Mouse (Mus musculus): ENCODE measurements around the gene Kank1. TPM values are rescaled to one million over a fixed set of nuclear protein-coding genes. Genes with fewer than 3 reads are reported as not detected.

Gene Kank1
- polyA plus RNA-seq, 1 experiment from 2014 or later: 19.6 TPM

- H3K4me1 ChIP-seq: peaks cover 38% of the 10 kb centered on the region
- no peak for DNase-seq (ENCODE audit: extremely low spot score, low spot score)
- WGBS: 21% methylated on average over 10 of the region's 10 CpGs
- H3K4me3 ChIP-seq: peak overlapping the region; percentile 55
- H3K27ac ChIP-seq: peak overlapping the region; percentile 84
- peaks cover 34% of the 10 kb centered on the region for H3K36me3 ChIP-seq (replicated peaks)
- H3K27me3 ChIP-seq (ENCODE audit: poor library complexity, severe bottlenecking): peaks cover 43% of the 10 kb centered on the region
- 0 out of 2 replicates have a peak, but pooled peaks cover 4% of the 10 kb centered on the region for H3K9me3 ChIP-seq
Measured at GRCm38 (mm10) chr19:25407185-25407886, 170.6 kb downstream of the Kank1 start.

DNA sequence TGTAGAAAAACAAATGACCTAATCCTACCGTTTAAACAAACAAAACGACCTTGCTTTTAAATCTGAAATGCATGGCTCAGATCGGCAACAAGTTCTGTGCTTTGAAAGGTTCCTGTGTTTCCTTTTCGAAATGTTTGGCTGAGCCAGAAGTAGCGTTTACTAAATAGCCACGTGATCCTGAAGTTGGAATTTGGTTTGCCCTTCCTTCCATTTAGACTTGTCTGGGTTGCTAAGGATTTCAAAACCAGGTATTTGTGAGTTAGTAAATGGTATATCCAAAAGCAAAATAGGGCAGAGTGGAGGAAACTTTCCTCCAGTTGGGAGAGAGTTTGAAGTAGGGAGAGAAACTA, 171.1 kb downstream of the Kank1 start:
- Histone ChIP-seq H3K27ac (peak overlapping the region; percentile 84; the same call in 1 of the 2 replicates), H3K4me3 (no peak overlapping the region), H3K27me3 (ENCODE audit: poor library complexity, severe bottlenecking) (peaks cover 38% of the 10 kb centered on the region), H3K36me3 (replicated peaks) (peaks cover 36% of the 10 kb centered on the region), H3K4me1 (peaks cover 32% of the 10 kb centered on the region), H3K9me3 (0 out of 2 replicates have a peak, but pooled peaks cover 4% of the 10 kb centered on the region)
- 44% methylated on average over 6 of the region's 6 CpGs for WGBS
- DNase-seq (ENCODE audit: extremely low spot score, low spot score): no peak

DNA sequence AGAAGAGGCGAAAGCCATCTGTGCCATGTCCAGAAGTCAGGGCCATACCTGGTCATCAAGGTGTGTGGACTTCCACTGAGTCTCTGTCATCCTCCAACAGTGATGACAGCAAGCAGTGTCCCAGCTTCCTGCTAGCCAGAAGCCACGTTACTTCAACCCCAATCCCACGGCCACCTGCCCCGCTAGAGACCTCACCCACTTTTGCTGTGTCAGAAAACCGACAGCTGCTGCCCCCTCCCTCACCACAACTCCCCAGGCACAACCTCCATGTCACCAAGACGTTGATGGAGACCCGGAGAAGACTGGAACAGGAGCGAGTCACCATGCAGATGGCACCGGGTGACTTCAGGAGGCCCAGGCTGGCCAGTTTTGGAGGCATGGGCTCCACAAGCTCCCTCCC, 172.5 kb downstream of the Kank1 start:
- H3K9me3 ChIP-seq: 0 out of 2 replicates have a peak, but pooled peaks cover 4% of the 10 kb centered on the region
- WGBS: 96% methylated on average over 9 of the region's 9 CpGs
- no peak overlapping the region for H3K4me3 ChIP-seq
- peaks cover 30% of the 10 kb centered on the region for H3K4me1 ChIP-seq
- H3K27ac ChIP-seq: no peak overlapping the region
- DNase-seq (ENCODE audit: extremely low spot score, low spot score): no peak
- H3K27me3 ChIP-seq (ENCODE audit: poor library complexity, severe bottlenecking): peaks cover 26% of the 10 kb centered on the region
- peaks cover 36% of the 10 kb centered on the region for H3K36me3 ChIP-seq (replicated peaks)

DNA sequence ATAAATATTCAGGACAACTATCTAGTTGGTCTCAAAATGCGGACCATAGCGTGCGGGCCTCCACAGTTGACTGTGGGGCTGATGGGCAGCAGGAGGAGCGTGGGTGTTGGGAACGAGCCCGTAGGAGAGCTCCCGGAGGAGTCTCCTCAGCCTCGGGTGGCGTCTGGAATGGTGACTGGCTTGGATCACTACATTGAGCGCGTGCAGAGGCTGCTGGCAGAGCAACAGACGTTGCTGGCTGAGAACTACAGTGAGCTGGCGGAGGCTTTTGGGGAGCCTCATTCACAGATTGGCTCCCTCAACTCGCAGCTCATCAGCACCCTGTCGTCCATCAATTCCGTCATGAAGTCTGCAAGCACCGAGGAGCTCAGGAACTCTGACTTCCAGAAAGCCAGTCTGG, 174.6 kb downstream of the Kank1 start:
- Histone ChIP-seq H3K27ac (no peak overlapping the region), H3K4me3 (no peak overlapping the region), H3K27me3 (ENCODE audit: poor library complexity, severe bottlenecking) (peaks cover 13% of the 10 kb centered on the region), H3K36me3 (replicated peaks) (peaks cover 36% of the 10 kb centered on the region), H3K4me1 (peaks cover 33% of the 10 kb centered on the region), H3K9me3 (0 out of 2 replicates have a peak, but pooled peaks cover 4% of the 10 kb centered on the region)
- WGBS: 91% methylated on average over 17 of the region's 17 CpGs
- no peak for DNase-seq (ENCODE audit: extremely low spot score, low spot score)

DNA sequence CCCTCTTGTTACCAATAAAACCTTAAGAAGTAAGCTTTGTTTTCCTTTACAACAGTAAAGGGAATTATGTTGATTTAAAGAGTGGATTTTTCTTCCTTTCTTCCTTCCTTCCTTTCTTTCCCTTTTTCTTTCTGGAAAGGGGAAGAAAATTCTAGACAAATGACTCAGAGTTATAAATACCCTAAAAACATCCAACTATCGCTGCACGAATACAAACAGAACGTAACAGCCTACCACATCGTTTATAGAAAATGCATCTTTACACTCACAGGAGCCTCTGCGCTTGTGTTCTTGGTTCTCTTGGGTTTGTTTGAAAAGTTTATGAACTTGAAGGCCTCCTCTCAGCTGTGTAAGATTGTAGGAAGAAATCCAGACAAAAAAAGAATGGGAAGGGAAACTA, 178.7 kb downstream of the Kank1 start:
- Histone ChIP-seq H3K4me3 (no peak overlapping the region), H3K36me3 (replicated peaks) (peaks cover 21% of the 10 kb centered on the region), H3K9me3 (no peaks in the 10 kb centered on the region), H3K4me1 (peaks cover 21% of the 10 kb centered on the region), H3K27ac (no peak overlapping the region), H3K27me3 (ENCODE audit: poor library complexity, severe bottlenecking) (no peaks in the 10 kb centered on the region)
- DNase-seq (ENCODE audit: extremely low spot score, low spot score): no peak
- 90% methylated on average over 5 of the region's 5 CpGs for WGBS

DNA sequence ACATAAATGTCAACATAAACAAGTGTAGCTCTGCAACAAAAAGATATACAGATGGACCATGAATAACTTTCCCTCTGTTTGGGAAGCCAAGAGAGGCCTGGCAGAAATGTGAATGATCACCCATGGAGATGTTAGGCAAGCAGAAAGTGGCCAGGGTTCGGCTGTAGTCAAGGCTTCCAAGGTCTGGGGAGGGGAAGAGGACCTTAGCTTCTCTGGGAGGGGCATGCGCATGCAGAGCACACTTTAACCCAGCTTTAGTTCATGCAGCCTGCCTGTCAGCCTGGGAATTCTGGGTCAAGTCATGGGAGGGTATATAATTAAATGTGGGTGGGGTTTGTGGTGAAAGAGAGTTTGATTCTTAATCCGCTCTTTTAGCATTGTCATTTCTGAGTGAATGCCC, 180.9 kb downstream of the Kank1 start:
- no peaks in the 10 kb centered on the region for H3K27me3 ChIP-seq (ENCODE audit: poor library complexity, severe bottlenecking)
- H3K4me3 ChIP-seq: no peak overlapping the region
- H3K27ac ChIP-seq: no peak overlapping the region
- 74% methylated on average over 3 of the region's 3 CpGs for WGBS
- peaks cover 6% of the 10 kb centered on the region; the same call in 1 of the 2 replicates for H3K36me3 ChIP-seq (replicated peaks)
- no peak for DNase-seq (ENCODE audit: extremely low spot score, low spot score)
- H3K9me3 ChIP-seq: no peaks in the 10 kb centered on the region
- peaks cover 21% of the 10 kb centered on the region for H3K4me1 ChIP-seq

DNA sequence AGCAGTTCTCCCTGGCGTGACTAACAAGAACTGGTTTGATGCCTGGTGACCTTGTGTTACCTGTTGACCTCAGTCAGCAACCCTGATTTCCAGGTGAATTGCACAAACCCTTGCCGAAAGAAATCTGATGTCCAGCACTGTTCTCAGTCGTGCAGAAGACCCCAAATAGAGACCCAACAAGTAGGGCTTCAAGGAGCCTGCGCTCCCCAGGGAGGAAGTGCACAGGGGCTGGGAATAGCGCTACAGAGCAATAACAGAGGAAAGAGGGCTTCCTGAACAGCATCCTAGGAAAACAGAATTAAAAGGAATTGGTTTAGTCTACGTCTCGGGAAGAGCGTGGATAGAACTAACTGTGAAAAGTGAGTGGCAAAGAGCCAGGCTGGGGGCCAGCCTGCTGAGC, 183.2 kb downstream of the Kank1 start:
- Histone ChIP-seq H3K9me3 (no peaks in the 10 kb centered on the region), H3K27ac (no peak overlapping the region), H3K4me3 (no peak overlapping the region), H3K27me3 (ENCODE audit: poor library complexity, severe bottlenecking) (no peaks in the 10 kb centered on the region), H3K36me3 (replicated peaks) (peaks cover 25% of the 10 kb centered on the region), H3K4me1 (peaks cover 20% of the 10 kb centered on the region)
- 88% methylated on average over 8 of the region's 8 CpGs for WGBS
- no peak for DNase-seq (ENCODE audit: extremely low spot score, low spot score)

- Histone ChIP-seq H3K4me1 (peaks cover 10% of the 10 kb centered on the region), H3K9me3 (no peaks in the 10 kb centered on the region), H3K27me3 (ENCODE audit: poor library complexity, severe bottlenecking) (no peaks in the 10 kb centered on the region), H3K27ac (no peak overlapping the region), H3K4me3 (no peak overlapping the region), H3K36me3 (replicated peaks) (peaks cover 41% of the 10 kb centered on the region)
- WGBS: 88% methylated on average over 7 of the region's 7 CpGs
- DNase-seq (ENCODE audit: extremely low spot score, low spot score): no peak
Measured at GRCm38 (mm10) chr19:25422096-25422495, 185.3 kb downstream of the Kank1 start.

- 88% methylated on average over 5 of the region's 5 CpGs for WGBS
- Histone ChIP-seq H3K36me3 (replicated peaks) (peaks cover 52% of the 10 kb centered on the region), H3K9me3 (no peaks in the 10 kb centered on the region), H3K4me3 (no peak overlapping the region), H3K4me1 (no peaks in the 10 kb centered on the region), H3K27me3 (ENCODE audit: poor library complexity, severe bottlenecking) (no peaks in the 10 kb centered on the region), H3K27ac (no peak overlapping the region)
- DNase-seq (ENCODE audit: extremely low spot score, low spot score): no peak
Measured at GRCm38 (mm10) chr19:25423371-25423770, 186.6 kb downstream of the Kank1 start.

GRCm38 (mm10) chr19:25426431-25426830, 189.7 kb downstream of the Kank1 start:
- no peak for DNase-seq (ENCODE audit: extremely low spot score, low spot score)
- 91% methylated on average over 5 of the region's 5 CpGs for WGBS

GRCm38 (mm10) chr19:25427886-25428285, 191.1 kb downstream of the Kank1 start:
- Histone ChIP-seq H3K27ac (no peak overlapping the region), H3K4me1 (peaks cover 6% of the 10 kb centered on the region; the same call in 1 of the 2 replicates), H3K9me3 (no peaks in the 10 kb centered on the region), H3K36me3 (replicated peaks) (peaks cover 87% of the 10 kb centered on the region), H3K27me3 (ENCODE audit: poor library complexity, severe bottlenecking) (no peaks in the 10 kb centered on the region), H3K4me3 (no peak overlapping the region)
- 97% methylated on average over 17 of the region's 17 CpGs for WGBS
- no peak for DNase-seq (ENCODE audit: extremely low spot score, low spot score)

More at GRCm38 (mm10) chr19:25426431-25426830, 189.7 kb downstream of the Kank1 start:
- Histone ChIP-seq H3K9me3 (no peaks in the 10 kb centered on the region), H3K4me1 (no peaks in the 10 kb centered on the region; the same call in 1 of the 2 replicates), H3K27me3 (ENCODE audit: poor library complexity, severe bottlenecking) (no peaks in the 10 kb centered on the region), H3K4me3 (no peak overlapping the region), H3K27ac (no peak overlapping the region), H3K36me3 (replicated peaks) (peaks cover 81% of the 10 kb centered on the region)

DNA sequence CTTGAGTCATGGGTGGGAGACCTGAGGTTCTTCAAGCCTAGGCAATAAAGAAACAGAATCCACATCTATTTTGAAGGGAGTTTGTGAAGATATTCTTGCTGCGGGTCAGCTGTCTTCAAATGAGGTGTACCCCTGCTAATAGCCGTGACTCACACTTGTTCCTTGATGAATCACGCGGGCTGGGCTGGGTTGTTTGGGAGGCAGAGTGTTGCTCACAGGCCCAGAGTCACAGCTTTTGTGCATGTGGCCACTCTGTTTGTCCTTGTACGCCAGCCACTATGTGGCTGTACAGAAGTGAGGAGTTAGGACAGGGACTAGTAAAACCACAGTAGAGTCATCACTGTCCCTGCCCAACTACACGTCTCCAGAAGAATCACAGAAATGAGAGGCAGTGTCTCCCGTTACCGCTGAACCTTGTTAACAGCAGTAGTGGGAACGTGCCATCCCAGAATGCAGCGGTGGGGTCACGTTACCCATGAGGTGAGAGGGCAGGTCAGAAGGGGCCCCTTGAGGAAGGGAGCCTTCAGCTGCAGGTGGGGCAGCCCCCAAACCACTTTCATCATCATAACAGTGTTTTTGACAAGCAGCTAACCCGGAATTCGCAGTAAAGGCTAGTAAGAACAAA, 191.7 kb downstream of the Kank1 start:
- Histone ChIP-seq H3K4me1 (peaks cover 6% of the 10 kb centered on the region; the same call in 1 of the 2 replicates), H3K27me3 (ENCODE audit: poor library complexity, severe bottlenecking) (no peaks in the 10 kb centered on the region), H3K27ac (no peak overlapping the region), H3K9me3 (no peaks in the 10 kb centered on the region), H3K4me3 (no peak overlapping the region), H3K36me3 (replicated peaks) (peaks cover 87% of the 10 kb centered on the region)
- WGBS: 90% methylated on average over 13 of the region's 13 CpGs
- DNase-seq (ENCODE audit: extremely low spot score, low spot score): no peak

DNA sequence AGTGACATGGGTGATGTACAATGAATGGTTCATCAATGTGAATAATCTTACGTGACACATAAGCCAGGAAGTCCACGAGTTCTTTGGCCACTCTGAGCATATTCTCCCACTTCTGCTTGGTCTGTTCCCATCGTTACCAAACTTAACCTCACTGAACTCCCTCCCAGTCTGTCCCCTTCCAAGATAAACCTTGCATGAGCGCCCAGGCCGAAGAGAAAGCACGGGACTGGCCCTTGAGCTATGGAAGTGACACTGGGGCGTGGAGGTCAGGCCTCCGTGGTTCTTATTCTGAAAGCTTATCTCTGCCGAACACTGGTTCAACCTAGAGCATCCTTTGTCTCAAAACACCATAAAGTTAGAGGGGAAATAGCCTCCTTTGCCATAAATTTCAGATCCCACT, 194.7 kb downstream of the Kank1 start:
- Histone ChIP-seq H3K27me3 (ENCODE audit: poor library complexity, severe bottlenecking) (no peaks in the 10 kb centered on the region), H3K27ac (no peak overlapping the region), H3K4me1 (peaks cover 6% of the 10 kb centered on the region; the same call in 1 of the 2 replicates), H3K9me3 (no peaks in the 10 kb centered on the region), H3K36me3 (replicated peaks) (peaks cover 76% of the 10 kb centered on the region), H3K4me3 (no peak overlapping the region)
- 82% methylated on average over 9 of the region's 9 CpGs for WGBS
- no peak for DNase-seq (ENCODE audit: extremely low spot score, low spot score)
